Mouse (Mus musculus) embryonic stem cell, embryonic (primary cell): ENCODE measurements at regions not wholly inside any gene's neighbourhood (a gene's known extent, or its start where the extent isn't known, plus 50 kb on each side); places are given as distances from the start of the nearest gene placed in this dataset.

Experiments
- CTCF ChIA-PET, 4 experiments: fragments of 300-600 bp in 2 of 4; fragments of 350-600 bp in 2 of 4; sonication (Branson Sonifier 250); formaldehyde crosslinking; loops; one replicate each; lab custom pipeline; 2022; ENCODE audit warnings: inconsistent platforms in 2 of 4; lab: Charles Lee
- POLR2A ChIA-PET, 4 experiments: fragments of 300-600 bp in 2 of 4; fragments of 350-600 bp in 2 of 4; sonication (Branson Sonifier 250); formaldehyde crosslinking; loops; one replicate each; lab custom pipeline; 2022; ENCODE audit warnings: antibody characterized with exemption in 4 of 4, inconsistent platforms in 1 of 4; lab: Charles Lee

- ChIA-PET CTCF (no interaction called here), POLR2A (no interaction called here)
These were observed 356.0 kb downstream of the Bckdhb start for GRCm38 (mm10) chr9:84280898-84281297.

GRCm38 (mm10) chr9:84281610-84282009 is 356.7 kb downstream of the Bckdhb start:
- CTCF ChIA-PET: interaction anchor here in 1 of 4 experiments (1.0 kb wide), 1 partner anchor 29 kb away, joined by 3 read pairs; no protein-coding TSS in a partner anchor

GRCm38 (mm10) chr9:84283296-84283695 is 358.4 kb downstream of the Bckdhb start:
- ChIA-PET POLR2A (no interaction called here), CTCF (no interaction called here)

More at GRCm38 (mm10) chr9:84281610-84282009, 356.7 kb downstream of the Bckdhb start:
- POLR2A ChIA-PET: interaction anchor here in 1 of 4 experiments (1.1 kb wide), 1 partner anchor 29 kb away, joined by 3 read pairs; no protein-coding TSS in a partner anchor

- POLR2A ChIA-PET: interaction anchor here in 1 of 4 experiments (0.6 kb wide), 1 partner anchor 1786 kb away, joined by 3 read pairs; no protein-coding TSS in a partner anchor
- CTCF ChIA-PET: no interaction called here
These were observed 360.7 kb downstream of the Bckdhb start for GRCm38 (mm10) chr9:84285604-84286003.

- CTCF ChIA-PET: no interaction called here
These were observed 370.9 kb downstream of the Bckdhb start for GRCm38 (mm10) chr9:84295891-84296290.

GRCm38 (mm10) chr9:84296456-84296855 is 371.5 kb downstream of the Bckdhb start:
- POLR2A ChIA-PET: no interaction called here
- CTCF ChIA-PET: no interaction called here

More at GRCm38 (mm10) chr9:84295891-84296290, 370.9 kb downstream of the Bckdhb start:
- POLR2A ChIA-PET: no interaction called here

GRCm38 (mm10) chr9:84304398-84304797 is 379.5 kb downstream of the Bckdhb start:
- ChIA-PET POLR2A (no interaction called here), CTCF (no interaction called here)

- ChIA-PET POLR2A (interaction anchor here in 1 of 4 experiments (0.6 kb wide), 1 partner anchor 190 kb away, joined by 3 read pairs; no protein-coding TSS in a partner anchor), CTCF (no interaction called here)
These were observed 393.9 kb downstream of the Bckdhb start for GRCm38 (mm10) chr9:84318811-84319210.

- CTCF ChIA-PET: no interaction called here
These were observed 394.4 kb downstream of the Bckdhb start for GRCm38 (mm10) chr9:84319338-84319737.

GRCm38 (mm10) chr9:84323145-84323544 is 398.2 kb downstream of the Bckdhb start:
- CTCF ChIA-PET: no interaction called here
- POLR2A ChIA-PET: no interaction called here

More at GRCm38 (mm10) chr9:84319338-84319737, 394.4 kb downstream of the Bckdhb start:
- POLR2A ChIA-PET: no interaction called here

- POLR2A ChIA-PET: no interaction called here
- CTCF ChIA-PET: no interaction called here
These were observed 406.2 kb downstream of the Bckdhb start for GRCm38 (mm10) chr9:84331083-84331602.

GRCm38 (mm10) chr9:84343435-84344095 is 418.6 kb downstream of the Bckdhb start:
- POLR2A ChIA-PET: no interaction called here
- CTCF ChIA-PET: interaction anchor here in 3 of 4 experiments (0.6 to 1.0 kb wide), 5 partner anchors 18 to 984 kb away, joined by 3 to 4 read pairs (median 3); no protein-coding TSS in a partner anchor

- CTCF ChIA-PET: no interaction called here
These were observed 425.3 kb downstream of the Bckdhb start for GRCm38 (mm10) chr9:84350223-84350622.

GRCm38 (mm10) chr9:84354409-84354808 is 429.5 kb downstream of the Bckdhb start:
- POLR2A ChIA-PET: no interaction called here

More at GRCm38 (mm10) chr9:84350223-84350622, 425.3 kb downstream of the Bckdhb start:
- POLR2A ChIA-PET: no interaction called here

GRCm38 (mm10) chr9:84356167-84356566 is 431.2 kb downstream of the Bckdhb start:
- ChIA-PET POLR2A (no interaction called here), CTCF (no interaction called here)

More at GRCm38 (mm10) chr9:84354409-84354808, 429.5 kb downstream of the Bckdhb start:
- CTCF ChIA-PET: no interaction called here

GRCm38 (mm10) chr9:84359879-84360278 is 434.9 kb downstream of the Bckdhb start:
- ChIA-PET POLR2A (no interaction called here), CTCF (no interaction called here)

- POLR2A ChIA-PET: no interaction called here
- CTCF ChIA-PET: interaction anchor here in 1 of 4 experiments (1.5 kb wide), 1 partner anchor 17 kb away, joined by 3 read pairs; no protein-coding TSS in a partner anchor
These were observed 435.5 kb downstream of the Bckdhb start for GRCm38 (mm10) chr9:84360484-84360883.

- POLR2A ChIA-PET: no interaction called here
- CTCF ChIA-PET: no interaction called here
These were observed 438.5 kb downstream of the Bckdhb start for GRCm38 (mm10) chr9:84363478-84363877.

- CTCF ChIA-PET: no interaction called here
- POLR2A ChIA-PET: interaction anchor here in 1 of 4 experiments (1.1 kb wide), 1 partner anchor 28 kb away, joined by 3 read pairs; no protein-coding TSS in a partner anchor
These were observed 444.3 kb downstream of the Bckdhb start for GRCm38 (mm10) chr9:84369200-84369599.

GRCm38 (mm10) chr9:84370260-84370659 is 445.3 kb downstream of the Bckdhb start:
- ChIA-PET POLR2A (no interaction called here), CTCF (interaction anchor here in 1 of 4 experiments (1.0 kb wide), 1 partner anchor 11 kb away, joined by 3 read pairs; no protein-coding TSS in a partner anchor)
